Mouse (Mus musculus): ENCODE results near the gene Jag2. TPM values are rescaled to one million over a fixed set of nuclear protein-coding genes. Genes with fewer than 3 reads are reported as not detected.

The Jag2 gene
- polyA plus RNA-seq, 1 experiment: 6.4 TPM

GRCm38 (mm10) chr12:112894303-112894884 is 35.2 kb downstream of the Jag2 start:
- TF ChIP-seq CTCF (IDR thresholded peaks at IDR 0.05; ENCODE audit: control insufficient read depth, insufficient read depth, low read length): no peak
- TF ChIP-seq POLR2A (IDR thresholded peaks at IDR 0.05; ENCODE audit: borderline replicate concordance, control insufficient read depth, low read depth, low read length): no peak
- H3K4me3 ChIP-seq (replicated peaks; ENCODE audit: control insufficient read depth, low read depth, low read length): no peak overlapping the region
- H3K4me1 ChIP-seq (ENCODE audit: control insufficient read depth, insufficient read depth, low read length): peaks cover 5% of the 10 kb centered on the region
- 13% methylated on average over 11 of the region's 11 CpGs for WGBS
- no peak overlapping the region; the same call in 1 of the 2 replicates for H3K27ac ChIP-seq (ENCODE audit: control insufficient read depth, insufficient read depth, low read depth, low read length, poor library complexity)

- Histone ChIP-seq H3K27ac (ENCODE audit: control insufficient read depth, insufficient read depth, low read depth, low read length, poor library complexity) (no peak overlapping the region), H3K4me1 (ENCODE audit: control insufficient read depth, insufficient read depth, low read length) (no peaks in the 10 kb centered on the region; the same call in 1 of the 2 replicates), H3K4me3 (replicated peaks; ENCODE audit: control insufficient read depth, low read depth, low read length) (no peak overlapping the region)
- 58% methylated on average over 7 of the region's 7 CpGs for WGBS
- TF ChIP-seq CTCF (IDR thresholded peaks at IDR 0.05; ENCODE audit: control insufficient read depth, insufficient read depth, low read length): no peak
- no peak for TF ChIP-seq POLR2A (IDR thresholded peaks at IDR 0.05; ENCODE audit: borderline replicate concordance, control insufficient read depth, low read depth, low read length)
Measured at GRCm38 (mm10) chr12:112885465-112885864, 44.1 kb downstream of the Jag2 start.

- WGBS: 69% methylated on average over 6 of the region's 6 CpGs
- Histone ChIP-seq H3K4me1 (ENCODE audit: control insufficient read depth, insufficient read depth, low read length) (peaks cover 1% of the 10 kb centered on the region), H3K27ac (ENCODE audit: control insufficient read depth, insufficient read depth, low read depth, low read length, poor library complexity) (no peak overlapping the region), H3K4me3 (replicated peaks; ENCODE audit: control insufficient read depth, low read depth, low read length) (no peak overlapping the region)
- TF ChIP-seq CTCF (IDR thresholded peaks at IDR 0.05; ENCODE audit: control insufficient read depth, insufficient read depth, low read length) (no peak), POLR2A (IDR thresholded peaks at IDR 0.05; ENCODE audit: borderline replicate concordance, control insufficient read depth, low read depth, low read length) (no peak)
Measured at GRCm38 (mm10) chr12:112881301-112881815, 48.2 kb downstream of the Jag2 start.

GRCm38 (mm10) chr12:112880661-112881060 is 48.9 kb downstream of the Jag2 start:
- Histone ChIP-seq H3K4me1 (ENCODE audit: control insufficient read depth, insufficient read depth, low read length) (peaks cover 4% of the 10 kb centered on the region), H3K4me3 (replicated peaks; ENCODE audit: control insufficient read depth, low read depth, low read length) (no peak overlapping the region), H3K27ac (ENCODE audit: control insufficient read depth, insufficient read depth, low read depth, low read length, poor library complexity) (no peak overlapping the region)
- 79% methylated on average over 4 of the region's 4 CpGs for WGBS
- TF ChIP-seq POLR2A (IDR thresholded peaks at IDR 0.05; ENCODE audit: borderline replicate concordance, control insufficient read depth, low read depth, low read length) (no peak), CTCF (IDR thresholded peaks at IDR 0.05; ENCODE audit: control insufficient read depth, insufficient read depth, low read length) (no peak)

- 23% methylated on average over 5 of the region's 5 CpGs for WGBS
- TF ChIP-seq POLR2A (IDR thresholded peaks at IDR 0.05; ENCODE audit: borderline replicate concordance, control insufficient read depth, low read depth, low read length) (no peak), CTCF (IDR thresholded peaks at IDR 0.05; ENCODE audit: control insufficient read depth, insufficient read depth, low read length) (no peak)
- H3K27ac ChIP-seq (ENCODE audit: control insufficient read depth, insufficient read depth, low read depth, low read length, poor library complexity): no peak overlapping the region
- no peak overlapping the region for H3K4me3 ChIP-seq (replicated peaks; ENCODE audit: control insufficient read depth, low read depth, low read length)
- H3K4me1 ChIP-seq (ENCODE audit: control insufficient read depth, insufficient read depth, low read length): peaks cover 4% of the 10 kb centered on the region
Measured at GRCm38 (mm10) chr12:112879731-112880130, 49.8 kb downstream of the Jag2 start.

- H3K27ac ChIP-seq (ENCODE audit: control insufficient read depth, insufficient read depth, low read depth, low read length, poor library complexity): no peak overlapping the region
- H3K4me3 ChIP-seq (replicated peaks; ENCODE audit: control insufficient read depth, low read depth, low read length): no peak overlapping the region
- peaks cover 5% of the 10 kb centered on the region for H3K4me1 ChIP-seq (ENCODE audit: control insufficient read depth, insufficient read depth, low read length)
- TF ChIP-seq POLR2A (IDR thresholded peaks at IDR 0.05; ENCODE audit: borderline replicate concordance, control insufficient read depth, low read depth, low read length): no peak
- no peak for TF ChIP-seq CTCF (IDR thresholded peaks at IDR 0.05; ENCODE audit: control insufficient read depth, insufficient read depth, low read length)
- 3% methylated on average over 37 of the region's 37 CpGs for WGBS
Measured at GRCm38 (mm10) chr12:112877607-112878020, 52.0 kb downstream of the Jag2 start.

- TF ChIP-seq CTCF (IDR thresholded peaks at IDR 0.05; ENCODE audit: control insufficient read depth, insufficient read depth, low read length): no peak
- WGBS: 4% methylated on average over 17 of the region's 17 CpGs
- no peak overlapping the region for H3K4me3 ChIP-seq (replicated peaks; ENCODE audit: control insufficient read depth, low read depth, low read length)
- peaks cover 5% of the 10 kb centered on the region for H3K4me1 ChIP-seq (ENCODE audit: control insufficient read depth, insufficient read depth, low read length)
- H3K27ac ChIP-seq (ENCODE audit: control insufficient read depth, insufficient read depth, low read depth, low read length, poor library complexity): no peak overlapping the region
Measured at GRCm38 (mm10) chr12:112877073-112877576, 52.5 kb downstream of the Jag2 start.

GRCm38 (mm10) chr12:112876332-112877072 is 53.1 kb downstream of the Jag2 start:
- Histone ChIP-seq H3K27ac (ENCODE audit: control insufficient read depth, insufficient read depth, low read depth, low read length, poor library complexity) (no peak overlapping the region), H3K4me1 (ENCODE audit: control insufficient read depth, insufficient read depth, low read length) (peaks cover 5% of the 10 kb centered on the region), H3K4me3 (replicated peaks; ENCODE audit: control insufficient read depth, low read depth, low read length) (no peak overlapping the region)
- TF ChIP-seq POLR2A (IDR thresholded peaks at IDR 0.05; ENCODE audit: borderline replicate concordance, control insufficient read depth, low read depth, low read length) (no peak; the same call in 1 of the 2 replicates), CTCF (IDR thresholded peaks at IDR 0.05; ENCODE audit: control insufficient read depth, insufficient read depth, low read length) (no peak)
- 5% methylated on average over 28 of the region's 28 CpGs for WGBS
